Mouse (Mus musculus) fat pad, adult 2 months (tissue): ENCODE results near the gene Apold1.

ENCODE experiments used
- DNase-seq: peaks from one replicate; pipeline ENCODE4 v3.0.0-alpha.2; 2011; ENCODE audit warnings: low read depth, low spot score; ENCODE audit errors: extremely low read depth

Apold1 gene

DNA sequence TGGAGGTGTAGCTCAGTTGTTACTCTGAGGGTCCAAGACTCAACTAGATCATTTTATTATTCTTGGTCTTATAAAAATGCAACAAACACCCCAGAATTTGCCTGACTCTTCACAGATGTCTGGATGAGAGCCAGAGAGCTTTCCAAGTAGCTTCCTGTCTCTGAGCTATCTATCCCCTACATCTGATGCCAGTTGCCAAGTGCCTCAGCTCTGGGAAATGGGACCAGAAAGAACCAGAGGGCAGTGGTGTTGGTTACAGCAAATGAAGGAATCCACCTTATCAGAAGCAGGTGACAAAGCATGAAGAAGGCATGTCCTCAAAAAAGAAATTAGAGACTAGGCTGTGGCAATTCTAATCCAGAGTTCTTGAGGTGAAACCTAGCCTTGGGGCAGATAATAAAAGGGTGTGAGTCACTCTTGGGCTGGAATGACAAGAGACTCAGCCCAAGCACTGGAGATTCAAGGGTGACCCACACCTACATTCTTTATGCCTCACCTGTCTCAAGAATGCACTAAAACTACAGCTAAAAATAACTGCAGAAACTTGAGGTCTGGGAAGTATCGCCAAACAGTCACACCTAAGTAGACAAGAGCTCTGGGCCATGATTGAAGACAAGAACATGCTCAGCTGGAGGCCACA is 43.4 kb downstream of the Apold1 start:
- DNase-seq = no peak

DNA sequence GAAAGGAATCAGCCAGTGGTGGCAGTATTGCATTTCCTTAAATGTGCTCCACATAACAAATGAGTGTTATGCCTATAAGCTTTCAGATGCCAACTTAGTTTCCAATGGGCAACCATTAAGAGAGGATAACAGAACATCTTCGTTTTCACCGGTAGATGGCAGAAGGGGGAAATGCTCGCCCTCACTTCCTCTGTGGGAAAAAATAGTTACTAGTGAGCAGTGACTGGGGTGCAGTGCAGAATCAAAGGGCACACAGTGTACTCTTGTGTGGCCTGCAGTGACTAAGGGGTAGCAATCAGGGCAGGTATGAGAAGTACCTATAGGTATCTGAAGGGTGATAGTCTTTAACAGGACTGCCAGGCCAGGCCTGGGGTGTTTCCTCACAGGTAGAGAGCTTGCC is 44.7 kb downstream of the Apold1 start:
- no peak for DNase-seq

DNA sequence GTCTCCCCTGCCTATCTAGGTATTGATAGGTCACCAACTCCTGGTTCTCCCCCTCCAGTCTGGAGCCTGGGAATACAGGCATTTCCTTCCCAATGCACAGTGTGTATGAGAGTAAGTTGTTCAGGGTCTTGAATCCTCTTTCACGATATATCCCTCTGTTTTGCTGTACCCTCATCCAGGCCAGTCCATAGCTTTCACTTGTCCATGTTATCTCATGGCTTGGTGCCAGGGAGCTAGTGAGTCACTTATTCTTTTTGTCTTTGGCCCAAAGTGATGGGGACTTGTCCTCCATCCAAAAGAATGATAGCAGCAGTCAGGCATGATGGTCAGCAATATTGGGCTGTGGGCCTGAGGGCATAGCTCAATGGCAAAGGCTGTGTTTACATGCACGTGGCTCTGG is 45.2 kb downstream of the Apold1 start:
- DNase-seq = no peak

DNA sequence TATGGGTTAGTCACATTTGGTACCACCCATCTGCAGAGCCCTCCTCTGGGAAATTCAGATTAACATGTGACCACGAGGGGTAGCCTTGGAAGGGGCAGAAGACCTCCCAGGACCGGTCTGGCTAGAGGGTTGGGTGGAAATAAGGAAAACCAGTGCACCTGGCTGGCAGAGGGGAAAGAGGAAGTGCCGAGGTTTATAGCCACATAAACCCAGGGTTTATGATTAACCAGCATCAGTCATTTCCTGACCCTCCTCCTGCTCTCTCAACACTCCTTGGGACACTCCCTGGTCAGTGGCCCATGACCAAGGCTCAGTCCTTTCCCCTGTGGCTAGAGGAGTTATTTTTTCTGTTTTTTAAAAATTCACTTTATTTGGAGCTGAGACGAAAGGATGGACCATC is 47.7 kb downstream of the Apold1 start:
- DNase-seq = no peak
